Mouse (Mus musculus): ENCODE results near the gene Ctdnep1. TPM values are rescaled to one million over a fixed set of nuclear protein-coding genes. Genes with fewer than 3 reads are reported as not detected.

Gene Ctdnep1
- polyA plus RNA-seq, 1 experiment, result 121 TPM

DNA sequence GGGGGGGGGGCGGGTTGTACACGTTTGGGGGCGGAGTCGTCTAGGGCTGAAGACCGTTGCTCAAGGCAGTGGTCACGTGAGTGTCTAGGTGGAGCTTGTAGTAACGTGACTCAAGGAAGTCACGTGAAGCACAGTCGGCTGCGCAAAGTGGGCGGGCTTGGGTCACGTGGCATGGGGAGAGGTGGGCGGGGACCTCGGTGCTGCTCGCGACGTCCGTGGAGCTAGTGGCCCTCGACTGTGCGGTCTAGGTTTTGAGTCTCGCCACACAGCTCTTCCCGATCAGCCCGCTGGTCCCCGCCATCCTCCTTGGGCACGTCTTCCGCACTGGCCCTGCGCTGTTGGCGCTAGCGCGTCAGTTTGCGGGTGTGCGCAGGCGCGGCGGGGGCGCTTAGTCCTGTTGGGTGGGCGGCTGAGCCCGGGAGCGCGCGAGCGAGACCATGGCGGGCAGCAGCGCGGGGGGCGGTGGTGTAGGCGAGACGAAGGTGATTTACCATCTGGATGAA lies 19.5 kb downstream of the Ctdnep1 start, which contains the start of gene Dvl2:
Dvl2 (plus strand) TSS at position 200 of the 503 bp plus-strand sequence.
- no peak for TF ChIP-seq CTCF (IDR thresholded peaks at IDR 0.05; ENCODE audit: extremely low read depth, insufficient read depth, low read length)
- peak; percentile 93; the same call in 1 of the 2 replicates for TF ChIP-seq POLR2A (IDR thresholded peaks at IDR 0.05; ENCODE audit: extremely low read depth, insufficient read depth, low read length)
- H3K4me3 ChIP-seq (ENCODE audit: insufficient read depth, low read length), result peak within 1 kb of the TSS; percentile 83
- peak within 1 kb of the TSS; percentile 89 for H3K27ac ChIP-seq (ENCODE audit: insufficient read depth, low read length)
- H3K4me1 ChIP-seq (ENCODE audit: control insufficient read depth, insufficient read depth, low read length), result peaks cover 8% of the 10 kb centered on the region; the same call in 1 of the 2 replicates

DNA sequence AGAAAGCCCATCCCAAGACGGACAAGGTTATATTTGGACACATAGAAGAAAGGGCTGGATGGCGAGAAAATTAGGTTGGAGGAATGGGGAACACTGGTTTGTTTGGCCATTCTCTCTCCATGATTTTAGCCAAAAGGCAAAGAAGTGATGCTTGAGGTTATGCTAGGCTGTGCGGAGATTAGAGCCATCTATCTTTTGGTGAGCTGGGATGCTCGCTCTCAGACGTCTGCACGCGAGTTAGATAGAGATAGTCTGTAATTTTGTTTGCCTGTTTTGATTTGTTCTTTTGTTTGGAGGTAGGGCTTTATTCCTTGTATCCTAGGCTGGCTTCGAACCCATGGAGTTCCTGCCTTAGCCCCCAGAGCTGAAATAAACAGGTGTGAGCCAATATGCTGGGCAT lies 20.2 kb downstream of the Ctdnep1 start:
- peak overlapping the region; percentile 89 for H3K27ac ChIP-seq (ENCODE audit: insufficient read depth, low read length)
- peak overlapping the region; percentile 83 for H3K4me3 ChIP-seq (ENCODE audit: insufficient read depth, low read length)
- TF ChIP-seq CTCF (IDR thresholded peaks at IDR 0.05; ENCODE audit: extremely low read depth, insufficient read depth, low read length) (no peak), POLR2A (IDR thresholded peaks at IDR 0.05; ENCODE audit: extremely low read depth, insufficient read depth, low read length) (no peak)
- H3K4me1 ChIP-seq (ENCODE audit: control insufficient read depth, insufficient read depth, low read length), result peaks cover 8% of the 10 kb centered on the region; the same call in 1 of the 2 replicates

DNA sequence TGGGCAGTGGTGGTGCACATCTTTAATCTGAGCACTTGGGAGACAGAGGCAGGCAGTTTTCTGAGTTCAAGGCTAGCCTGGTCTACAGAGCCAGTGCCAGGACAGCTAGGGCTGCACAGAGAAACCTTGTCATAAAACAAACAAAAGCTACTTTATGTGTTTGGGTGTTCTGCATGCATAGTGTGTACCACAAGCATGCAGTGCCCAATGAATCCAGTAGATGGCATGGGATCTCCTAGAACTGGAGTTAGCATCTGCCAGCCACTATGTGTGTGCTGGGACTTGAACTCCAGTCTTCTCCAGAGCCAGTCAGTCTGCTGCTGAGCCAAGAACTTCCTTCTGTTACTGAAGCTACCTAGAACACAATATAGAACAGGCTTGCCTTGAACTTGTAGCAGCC lies 20.9 kb downstream of the Ctdnep1 start:
- Histone ChIP-seq H3K4me3 (ENCODE audit: insufficient read depth, low read length) (no peak overlapping the region; the same call in 1 of the 2 replicates), H3K4me1 (ENCODE audit: control insufficient read depth, insufficient read depth, low read length) (peaks cover 8% of the 10 kb centered on the region; the same call in 1 of the 2 replicates), H3K27ac (ENCODE audit: insufficient read depth, low read length) (no peak overlapping the region)
- peak; percentile 23; the same call in 1 of the 2 replicates for TF ChIP-seq CTCF (IDR thresholded peaks at IDR 0.05; ENCODE audit: extremely low read depth, insufficient read depth, low read length)
- no peak for TF ChIP-seq POLR2A (IDR thresholded peaks at IDR 0.05; ENCODE audit: extremely low read depth, insufficient read depth, low read length)

DNA sequence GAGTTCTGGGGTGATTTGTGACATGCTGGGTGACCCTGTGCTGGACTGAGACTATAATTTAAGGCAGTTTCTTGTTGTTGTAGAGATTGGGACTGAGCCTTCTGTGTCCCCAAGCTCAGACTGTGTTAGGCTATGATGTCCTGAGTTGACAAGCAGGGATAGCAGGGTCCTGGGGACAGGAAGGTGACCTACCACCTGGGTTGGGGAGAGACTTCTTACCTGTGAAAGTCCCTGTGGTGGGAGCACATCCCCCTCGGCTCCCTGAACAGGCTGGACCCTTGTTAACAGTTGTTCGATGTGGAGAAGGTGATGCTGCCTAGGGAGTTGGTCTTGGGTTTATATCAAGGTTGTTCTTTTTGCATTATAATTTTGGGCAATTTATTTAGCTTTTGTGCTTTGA lies 21.5 kb downstream of the Ctdnep1 start:
- TF ChIP-seq POLR2A (IDR thresholded peaks at IDR 0.05; ENCODE audit: extremely low read depth, insufficient read depth, low read length), result no peak
- TF ChIP-seq CTCF (IDR thresholded peaks at IDR 0.05; ENCODE audit: extremely low read depth, insufficient read depth, low read length), result no peak
- peaks cover 8% of the 10 kb centered on the region; the same call in 1 of the 2 replicates for H3K4me1 ChIP-seq (ENCODE audit: control insufficient read depth, insufficient read depth, low read length)
- no peak overlapping the region for H3K4me3 ChIP-seq (ENCODE audit: insufficient read depth, low read length)

DNA sequence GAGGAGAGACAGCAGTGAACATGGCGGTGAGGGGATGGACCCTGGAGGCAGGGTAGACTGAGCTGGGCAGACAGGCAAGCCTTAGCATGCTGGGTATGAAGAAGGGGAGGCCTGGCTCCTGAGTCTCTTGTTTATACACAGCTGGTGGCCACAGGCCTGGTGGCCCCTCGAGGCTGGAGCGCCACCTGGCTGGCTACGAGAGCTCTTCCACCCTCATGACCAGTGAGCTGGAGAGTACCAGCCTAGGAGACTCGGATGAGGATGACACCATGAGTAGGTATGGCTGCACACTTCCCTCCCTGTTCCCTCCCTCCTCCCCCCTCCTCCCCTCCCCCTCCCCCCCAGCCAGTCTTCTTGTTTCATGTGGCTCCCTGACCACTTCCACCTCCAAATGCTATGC lies 24.6 kb downstream of the Ctdnep1 start:
- H3K27ac ChIP-seq (ENCODE audit: insufficient read depth, low read length), result no peak overlapping the region
- no peak for TF ChIP-seq POLR2A (IDR thresholded peaks at IDR 0.05; ENCODE audit: extremely low read depth, insufficient read depth, low read length)
- TF ChIP-seq CTCF (IDR thresholded peaks at IDR 0.05; ENCODE audit: extremely low read depth, insufficient read depth, low read length), result 0 out of 2 replicates have a peak, but pooled peaks have one; percentile 11
- peaks cover 8% of the 10 kb centered on the region; the same call in 1 of the 2 replicates for H3K4me1 ChIP-seq (ENCODE audit: control insufficient read depth, insufficient read depth, low read length)
- no peak overlapping the region for H3K4me3 ChIP-seq (ENCODE audit: insufficient read depth, low read length)

More for the DNA sequence above, 21.5 kb downstream of the Ctdnep1 start:
- no peak overlapping the region for H3K27ac ChIP-seq (ENCODE audit: insufficient read depth, low read length)

DNA sequence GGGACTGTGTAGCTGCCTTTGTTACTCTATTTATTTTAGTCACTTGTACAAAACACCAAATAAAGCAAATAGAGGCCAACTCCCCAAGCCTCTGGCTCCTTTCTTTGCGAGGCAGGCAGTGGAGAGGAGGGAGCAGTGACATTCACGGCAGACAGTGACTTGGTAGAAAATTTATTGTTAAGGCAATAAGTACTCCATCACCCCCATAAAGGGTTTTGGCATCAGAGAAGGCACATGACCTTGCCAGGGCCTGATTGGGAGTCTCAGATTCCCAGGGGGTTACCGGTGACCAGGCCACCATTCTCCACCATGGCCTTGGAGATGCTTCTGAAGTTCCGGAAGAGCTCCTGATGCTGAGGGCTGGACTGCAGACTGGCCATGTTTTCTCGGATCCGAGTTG lies 29.1 kb downstream of the Ctdnep1 start:
- peaks cover 4% of the 10 kb centered on the region; the same call in 1 of the 2 replicates for H3K4me1 ChIP-seq (ENCODE audit: control insufficient read depth, insufficient read depth, low read length)
- no peak overlapping the region for H3K27ac ChIP-seq (ENCODE audit: insufficient read depth, low read length)
- TF ChIP-seq POLR2A (IDR thresholded peaks at IDR 0.05; ENCODE audit: extremely low read depth, insufficient read depth, low read length), result no peak
- no peak for TF ChIP-seq CTCF (IDR thresholded peaks at IDR 0.05; ENCODE audit: extremely low read depth, insufficient read depth, low read length)
- H3K4me3 ChIP-seq (ENCODE audit: insufficient read depth, low read length), result no peak overlapping the region

DNA sequence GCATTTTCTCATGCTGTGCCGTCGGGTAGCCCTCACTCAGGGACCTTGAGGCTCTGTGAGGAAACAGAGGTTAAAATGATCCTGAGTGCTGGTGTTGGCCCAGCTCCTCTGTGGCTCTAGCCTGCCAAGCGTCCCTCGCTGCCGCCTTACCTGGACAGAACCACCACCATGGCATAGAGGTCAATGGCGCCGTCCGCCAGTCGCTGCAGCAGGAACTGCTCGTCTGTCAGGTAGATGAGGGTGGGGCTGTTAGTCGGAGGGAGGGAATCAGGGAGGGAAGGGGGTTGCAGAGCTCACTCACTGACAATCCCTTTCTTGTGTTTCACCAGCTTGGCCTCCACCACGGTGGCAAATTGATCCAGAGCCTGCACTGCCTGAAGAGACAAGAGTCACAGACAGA lies 29.6 kb downstream of the Ctdnep1 start:
- Histone ChIP-seq H3K4me3 (ENCODE audit: insufficient read depth, low read length) (no peak overlapping the region), H3K4me1 (ENCODE audit: control insufficient read depth, insufficient read depth, low read length) (peaks cover 4% of the 10 kb centered on the region; the same call in 1 of the 2 replicates), H3K27ac (ENCODE audit: insufficient read depth, low read length) (no peak overlapping the region)
- TF ChIP-seq POLR2A (IDR thresholded peaks at IDR 0.05; ENCODE audit: extremely low read depth, insufficient read depth, low read length) (no peak), CTCF (IDR thresholded peaks at IDR 0.05; ENCODE audit: extremely low read depth, insufficient read depth, low read length) (no peak)

DNA sequence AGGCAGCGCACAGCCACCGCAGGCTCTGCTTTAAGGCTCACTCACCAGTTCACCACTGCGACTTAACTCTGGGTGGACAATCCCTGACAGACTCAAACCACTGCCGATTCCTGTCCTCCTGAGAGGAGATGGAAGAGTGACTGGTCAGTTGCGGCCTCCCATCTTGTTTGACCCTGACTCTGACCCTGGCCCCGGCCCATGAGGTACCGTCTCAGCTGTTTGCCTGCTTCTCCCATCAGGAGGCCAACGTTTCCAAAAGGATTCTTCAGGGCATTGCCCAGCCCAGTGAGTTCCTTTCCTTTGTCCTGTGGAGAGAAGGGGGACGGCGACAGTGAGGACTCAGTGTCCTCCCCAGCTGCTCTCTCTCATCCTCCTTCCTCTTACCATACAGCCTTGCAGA lies 30.0 kb downstream of the Ctdnep1 start:
- TF ChIP-seq POLR2A (IDR thresholded peaks at IDR 0.05; ENCODE audit: extremely low read depth, insufficient read depth, low read length) (no peak), CTCF (IDR thresholded peaks at IDR 0.05; ENCODE audit: extremely low read depth, insufficient read depth, low read length) (no peak)
- Histone ChIP-seq H3K4me3 (ENCODE audit: insufficient read depth, low read length) (no peak overlapping the region), H3K4me1 (ENCODE audit: control insufficient read depth, insufficient read depth, low read length) (peaks cover 4% of the 10 kb centered on the region; the same call in 1 of the 2 replicates), H3K27ac (ENCODE audit: insufficient read depth, low read length) (no peak overlapping the region)

DNA sequence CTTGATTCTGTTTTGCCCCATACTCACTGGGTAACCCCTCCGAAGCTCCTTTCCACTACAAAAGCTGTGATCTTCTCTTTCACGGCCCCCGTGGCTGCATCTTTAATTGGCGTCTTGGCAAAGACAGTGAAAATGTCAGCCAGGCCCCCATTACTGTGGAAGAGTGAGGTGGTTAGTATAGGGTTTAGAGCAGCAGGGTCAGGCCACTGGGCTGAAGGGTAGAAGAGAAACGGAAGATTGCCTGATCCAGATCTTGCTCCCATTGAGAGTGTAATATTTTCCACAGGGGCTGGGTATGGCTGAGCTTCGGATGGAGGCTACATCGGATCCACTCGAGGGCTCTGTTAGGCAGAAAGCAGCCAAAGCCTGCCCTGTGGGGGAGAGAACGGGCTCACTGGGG lies 32.0 kb downstream of the Ctdnep1 start:
- TF ChIP-seq POLR2A (IDR thresholded peaks at IDR 0.05; ENCODE audit: extremely low read depth, insufficient read depth, low read length), result no peak
- no peak for TF ChIP-seq CTCF (IDR thresholded peaks at IDR 0.05; ENCODE audit: extremely low read depth, insufficient read depth, low read length)
- H3K4me1 ChIP-seq (ENCODE audit: control insufficient read depth, insufficient read depth, low read length), result peaks cover 4% of the 10 kb centered on the region; the same call in 1 of the 2 replicates
- no peak overlapping the region for H3K27ac ChIP-seq (ENCODE audit: insufficient read depth, low read length)
- H3K4me3 ChIP-seq (ENCODE audit: insufficient read depth, low read length), result no peak overlapping the region

DNA sequence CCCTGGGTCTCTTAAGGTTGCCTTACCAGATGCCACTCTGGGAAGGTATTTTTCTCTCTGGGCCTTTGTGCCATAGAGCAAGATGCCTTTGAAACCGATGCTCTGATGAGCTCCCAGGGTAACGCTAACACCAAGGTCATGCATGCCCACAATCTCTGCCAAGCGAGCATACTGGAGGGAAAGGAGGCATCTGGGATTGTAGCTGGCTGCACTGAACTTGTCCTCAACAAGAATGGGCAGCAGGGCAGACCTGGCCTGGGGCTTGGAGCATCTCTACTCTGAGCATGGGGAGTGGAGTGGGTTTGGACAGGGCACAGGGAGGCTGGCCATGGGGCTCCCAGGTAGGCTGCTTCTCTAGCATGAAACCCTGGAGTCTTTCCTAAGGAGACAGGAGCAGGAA lies 32.5 kb downstream of the Ctdnep1 start:
- no peak for TF ChIP-seq CTCF (IDR thresholded peaks at IDR 0.05; ENCODE audit: extremely low read depth, insufficient read depth, low read length)
- no peak for TF ChIP-seq POLR2A (IDR thresholded peaks at IDR 0.05; ENCODE audit: extremely low read depth, insufficient read depth, low read length)
- Histone ChIP-seq H3K4me3 (ENCODE audit: insufficient read depth, low read length) (no peak overlapping the region), H3K4me1 (ENCODE audit: control insufficient read depth, insufficient read depth, low read length) (peaks cover 4% of the 10 kb centered on the region; the same call in 1 of the 2 replicates), H3K27ac (ENCODE audit: insufficient read depth, low read length) (no peak overlapping the region)

Measured in cortical plate, adult 2 months (tissue).